In genomic region chr11:59387471-59387870, GRCm38 (mm10) we compare ENCODE assay signal across 23 mouse cellular contexts. TPM values are rescaled to one million over a fixed set of nuclear protein-coding genes. Genes with fewer than 3 reads are reported as not detected.
"Had no signal": no experiment of that assay in that cellular context is flagged by ENCODE, and none has a peak within 500 bp of the region (broad histone marks: within the 10 kb centered on the region; RNA-seq: fewer than 3 reads in every experiment).

No protein-coding gene starts in this region.

- H3K27ac ChIP-seq: kidney, embryonic 15.5 days; limb, embryonic 15.5 days; liver, embryonic 12.5 days; midbrain, embryonic 13.5 days; neural tube, embryonic 15.5 days had no signal

- H3K4me2 ChIP-seq: kidney, embryonic 15.5 days; limb, embryonic 15.5 days; liver, embryonic 12.5 days; midbrain, embryonic 13.5 days; neural tube, embryonic 15.5 days had no signal

- H3K9ac ChIP-seq: kidney, embryonic 15.5 days; limb, embryonic 15.5 days; liver, embryonic 12.5 days; midbrain, embryonic 13.5 days; neural tube, embryonic 15.5 days had no signal

- H3K27me3 ChIP-seq: kidney, embryonic 15.5 days; limb, embryonic 15.5 days; midbrain, embryonic 13.5 days; neural tube, embryonic 15.5 days had no signal

- H3K9me3 ChIP-seq: kidney, embryonic 15.5 days; limb, embryonic 15.5 days; liver, embryonic 12.5 days; midbrain, embryonic 13.5 days; neural tube, embryonic 15.5 days had no signal

- H3K36me3 ChIP-seq: kidney, embryonic 15.5 days; limb, embryonic 15.5 days; liver, embryonic 12.5 days; midbrain, embryonic 13.5 days; neural tube, embryonic 15.5 days had no signal

- ATAC-seq: liver, embryonic 12.5 days; midbrain, embryonic 13.5 days had no signal

- DNase-seq: kidney, adult 2 months; kidney, postnatal 14 days; layer of hippocampus, postnatal 36 days; lung, postnatal 36 days; right cerebral cortex, adult 18-20 months; right cerebral cortex, postnatal 25 days; thymus, postnatal 36 days had no signal

- H3K4me3 ChIP-seq: kidney, embryonic 15.5 days; limb, embryonic 15.5 days; liver, embryonic 12.5 days; midbrain, embryonic 13.5 days; myocyte; neural tube, embryonic 15.5 days had no signal

RNA-seq across cellular contexts. Expression of gene Prss38, which starts 12.0 kb away (rescaled TPM):
- total RNA-seq: layer of hippocampus, postnatal 36 days; left cerebral cortex, adult 8-10 months; left cerebral cortex, postnatal 25 days; megakaryocyte progenitor cell, adult 5-6 weeks had no signal
- polyA plus RNA-seq: kidney, adult 2 months; kidney, embryonic 15.5 days; large intestine, adult 2 months; liver, embryonic 12.5 days; liver, embryonic 16.5 days; lung, embryonic 16.5 days; midbrain, embryonic 13.5 days; myocyte; neural tube, embryonic 11.5 days; neural tube, embryonic 15.5 days; small intestine, adult 2 months; stomach, embryonic 16.5 days; thymus, postnatal 0 days had no signal
